Mouse (Mus musculus): Measurements from ENCODE around the gene Cep295. TPM values are rescaled to one million over a fixed set of nuclear protein-coding genes. Genes with fewer than 3 reads are reported as not detected.

The Cep295 gene
- polyA plus RNA-seq, 1 experiment from 2014 or later: 4.6 TPM

DNA sequence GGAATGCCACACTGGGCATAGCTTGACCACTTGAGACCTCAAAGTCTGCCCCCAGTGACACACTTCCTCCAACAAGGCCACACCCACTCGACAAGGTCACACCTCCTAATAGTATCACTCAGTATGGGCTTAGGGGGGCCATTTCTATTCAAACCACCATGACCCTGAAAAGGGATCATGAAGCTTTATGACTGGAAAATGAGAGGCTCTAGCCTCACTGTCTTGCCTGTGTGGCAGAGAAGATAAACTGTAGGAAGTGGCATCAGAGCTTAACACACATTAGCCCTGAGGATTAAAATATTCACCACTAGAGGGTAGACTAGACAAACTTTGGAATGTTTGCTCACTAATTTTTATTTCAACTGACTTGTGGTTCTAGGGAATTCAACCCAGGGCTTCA is 8.3 kb upstream of the Cep295 start:
- no peak for DNase-seq (ENCODE audit: low spot score)

DNA sequence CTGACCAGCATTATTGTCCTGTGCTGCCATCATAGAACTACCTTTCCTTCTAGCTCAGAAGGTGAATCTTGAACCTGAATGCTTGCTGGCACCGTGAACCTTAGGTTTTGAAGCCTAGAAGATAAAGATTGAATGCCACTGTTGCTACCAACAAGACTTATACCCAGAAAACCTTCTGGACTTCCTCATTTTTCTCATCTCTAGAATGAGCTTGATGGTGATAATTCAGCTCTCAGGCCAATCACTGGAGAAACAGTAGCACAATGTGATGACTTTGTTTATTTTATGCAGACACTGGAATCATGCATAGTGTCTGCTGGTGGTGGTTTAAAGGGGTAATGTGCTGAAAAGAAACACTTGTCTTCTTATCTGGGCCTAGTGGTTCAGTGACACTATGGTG is 7.3 kb upstream of the Cep295 start:
- Histone ChIP-seq H3K4me2 (replicated peaks; ENCODE audit: low read depth) (no peak overlapping the region), H3K4me1 (replicated peaks; ENCODE audit: control insufficient read depth, insufficient read depth) (no peaks in the 10 kb centered on the region), H3K9me3 (ENCODE audit: control insufficient read depth, low read length) (no peaks in the 10 kb centered on the region), H3K4me3 (ENCODE audit: low read depth, low read length) (no peak overlapping the region), H3K36me3 (ENCODE audit: control insufficient read depth, insufficient read depth, low read length) (no peaks in the 10 kb centered on the region), H3K27me3 (ENCODE audit: control insufficient read depth, insufficient read depth, low read length) (no peaks in the 10 kb centered on the region), H3K27ac (replicated peaks) (no peak overlapping the region), H3K9ac (ENCODE audit: low read length) (no peak overlapping the region)
- DNase-seq (ENCODE audit: low spot score) (no peak), ATAC-seq (ENCODE audit: low FRiP score, low TSS enrichment) (no peak)
- TF ChIP-seq CTCF (IDR thresholded peaks at IDR 0.05; ENCODE audit: low read depth) (no peak), EP300 (optimal IDR thresholded peaks at IDR 0.05) (no peak)
- WGBS: 70% methylated on average over 1 of the region's 1 CpGs

More for the DNA sequence above, 8.3 kb upstream of the Cep295 start:
- no peak for ATAC-seq (ENCODE audit: low FRiP score, low TSS enrichment)
- H3K27me3 ChIP-seq (ENCODE audit: control insufficient read depth, insufficient read depth, low read length): no peaks in the 10 kb centered on the region
- H3K27ac ChIP-seq (replicated peaks): no peak overlapping the region
- no peak overlapping the region for H3K4me2 ChIP-seq (replicated peaks; ENCODE audit: low read depth)
- H3K9ac ChIP-seq (ENCODE audit: low read length): no peak overlapping the region
- H3K4me1 ChIP-seq (replicated peaks; ENCODE audit: control insufficient read depth, insufficient read depth): no peaks in the 10 kb centered on the region
- no peak overlapping the region for H3K4me3 ChIP-seq (ENCODE audit: low read depth, low read length)
- H3K9me3 ChIP-seq (ENCODE audit: control insufficient read depth, low read length): no peaks in the 10 kb centered on the region
- TF ChIP-seq EP300 (optimal IDR thresholded peaks at IDR 0.05): no peak
- TF ChIP-seq CTCF (IDR thresholded peaks at IDR 0.05; ENCODE audit: low read depth): peak; percentile 71
- H3K36me3 ChIP-seq (ENCODE audit: control insufficient read depth, insufficient read depth, low read length): no peaks in the 10 kb centered on the region
- whole genome bisulfite sequencing: 85% methylated on average over 1 of the region's 1 CpGs

DNA sequence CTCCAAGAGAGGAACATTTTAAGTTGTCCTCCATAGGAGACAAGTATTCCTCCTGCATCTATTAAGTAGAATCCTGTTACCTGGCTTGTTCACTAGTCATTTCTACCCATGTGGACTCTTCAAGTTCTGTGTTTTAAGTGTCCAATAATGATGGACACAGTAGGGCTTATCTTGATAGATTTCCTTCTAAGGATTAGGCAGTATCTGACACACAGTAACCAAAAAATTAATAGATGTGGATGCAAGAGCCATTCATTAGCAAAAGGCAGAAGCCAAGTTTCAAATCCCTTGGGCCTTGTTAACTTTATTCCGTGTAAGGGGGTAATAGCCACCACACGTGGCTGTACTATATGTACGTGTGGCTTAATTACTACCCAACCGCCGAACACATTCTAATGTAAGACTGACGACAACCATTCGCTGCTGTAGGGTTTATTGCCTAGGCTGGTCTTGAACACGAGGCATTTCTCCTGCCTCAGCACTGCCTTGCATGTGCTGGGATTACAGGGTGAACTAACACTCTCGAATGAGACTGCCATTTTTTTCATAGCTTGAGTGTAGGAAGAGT is 588 bp downstream of the Cep295 start:
- 0% methylated on average over 9 of the region's 9 CpGs for WGBS
- Histone ChIP-seq H3K4me3 (ENCODE audit: low read depth, low read length) (peak overlapping the region; percentile 79), H3K27me3 (ENCODE audit: control insufficient read depth, insufficient read depth, low read length) (no peaks in the 10 kb centered on the region), H3K9me3 (ENCODE audit: control insufficient read depth, low read length) (no peaks in the 10 kb centered on the region), H3K4me2 (replicated peaks; ENCODE audit: low read depth) (peak overlapping the region; percentile 76), H3K4me1 (replicated peaks; ENCODE audit: control insufficient read depth, insufficient read depth) (no peaks in the 10 kb centered on the region), H3K9ac (ENCODE audit: low read length) (peak overlapping the region; percentile 79), H3K27ac (replicated peaks) (peak overlapping the region; percentile 86), H3K36me3 (ENCODE audit: control insufficient read depth, insufficient read depth, low read length) (no peaks in the 10 kb centered on the region)
- TF ChIP-seq EP300 (optimal IDR thresholded peaks at IDR 0.05): no peak
- no peak for TF ChIP-seq CTCF (IDR thresholded peaks at IDR 0.05; ENCODE audit: low read depth)
- ATAC-seq (ENCODE audit: low FRiP score, low TSS enrichment): no peak
- DNase-seq (ENCODE audit: low spot score): no peak

DNA sequence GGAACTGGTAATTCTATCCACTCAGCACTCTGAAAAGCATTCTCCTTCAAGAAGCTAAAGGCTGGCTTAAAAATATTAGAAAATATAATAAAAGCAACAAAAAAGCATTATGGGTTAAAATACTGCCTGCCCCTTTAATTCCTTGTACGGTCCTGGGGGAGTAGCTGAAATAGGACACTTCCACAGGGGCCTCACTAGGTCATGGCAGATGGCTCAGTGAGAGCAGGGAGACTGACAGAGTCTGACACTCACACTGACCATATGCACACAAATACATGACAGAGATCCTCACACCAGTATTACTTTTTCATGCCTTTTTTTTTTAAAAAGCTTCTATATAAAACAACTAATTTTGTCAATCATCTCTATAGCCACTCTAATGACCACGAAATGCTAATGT is 7.7 kb downstream of the Cep295 start:
- no peak overlapping the region for H3K27ac ChIP-seq (replicated peaks)
- H3K27me3 ChIP-seq (ENCODE audit: control insufficient read depth, insufficient read depth, low read length): no peaks in the 10 kb centered on the region
- H3K36me3 ChIP-seq (ENCODE audit: control insufficient read depth, insufficient read depth, low read length): peaks cover 5% of the 10 kb centered on the region; the same call in 1 of the 2 replicates
- WGBS: 76% methylated on average over 2 of the region's 2 CpGs
- no peaks in the 10 kb centered on the region for H3K9me3 ChIP-seq (ENCODE audit: control insufficient read depth, low read length)
- H3K4me2 ChIP-seq (replicated peaks; ENCODE audit: low read depth): no peak overlapping the region
- TF ChIP-seq EP300 (optimal IDR thresholded peaks at IDR 0.05) (no peak), CTCF (IDR thresholded peaks at IDR 0.05; ENCODE audit: low read depth) (no peak)
- no peaks in the 10 kb centered on the region for H3K4me1 ChIP-seq (replicated peaks; ENCODE audit: control insufficient read depth, insufficient read depth)
- no peak overlapping the region for H3K4me3 ChIP-seq (ENCODE audit: low read depth, low read length)
- H3K9ac ChIP-seq (ENCODE audit: low read length): no peak overlapping the region
- no peak for DNase-seq (ENCODE audit: low spot score)
- no peak for ATAC-seq (ENCODE audit: low FRiP score, low TSS enrichment)

DNA sequence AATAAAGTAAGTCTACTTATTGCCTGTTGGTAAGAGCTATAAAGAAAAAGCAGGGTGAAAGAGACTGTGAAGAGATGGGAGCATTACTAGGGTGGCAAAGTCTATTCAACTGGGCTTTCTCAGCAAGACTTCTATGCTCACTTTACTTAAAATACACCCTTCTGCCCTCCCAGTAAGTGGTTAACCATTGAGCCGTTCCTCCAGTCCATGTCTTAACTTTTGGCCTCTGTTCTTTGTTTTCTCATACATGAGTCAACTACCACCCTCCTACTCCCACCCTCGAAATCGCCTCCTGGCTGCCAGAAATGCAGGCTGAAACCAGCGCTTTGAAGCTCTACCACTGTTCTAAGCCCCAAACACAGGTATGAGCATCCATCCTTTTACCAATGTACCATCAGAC is 19.8 kb downstream of the Cep295 start:
- 72% methylated on average over 4 of the region's 4 CpGs for WGBS
- peaks cover 20% of the 10 kb centered on the region; the same call in 1 of the 2 replicates for H3K36me3 ChIP-seq (ENCODE audit: control insufficient read depth, insufficient read depth, low read length)
- H3K9me3 ChIP-seq (ENCODE audit: control insufficient read depth, low read length): no peaks in the 10 kb centered on the region
- no peak overlapping the region for H3K4me3 ChIP-seq (ENCODE audit: low read depth, low read length)
- no peak overlapping the region for H3K27ac ChIP-seq (replicated peaks)
- H3K9ac ChIP-seq (ENCODE audit: low read length): no peak overlapping the region
- TF ChIP-seq CTCF (IDR thresholded peaks at IDR 0.05; ENCODE audit: low read depth) (no peak), EP300 (optimal IDR thresholded peaks at IDR 0.05) (no peak)
- no peaks in the 10 kb centered on the region for H3K27me3 ChIP-seq (ENCODE audit: control insufficient read depth, insufficient read depth, low read length)
- DNase-seq (ENCODE audit: low spot score) (no peak), ATAC-seq (ENCODE audit: low FRiP score, low TSS enrichment) (no peak)
- no peak overlapping the region for H3K4me2 ChIP-seq (replicated peaks; ENCODE audit: low read depth)
- no peaks in the 10 kb centered on the region for H3K4me1 ChIP-seq (replicated peaks; ENCODE audit: control insufficient read depth, insufficient read depth)

DNA sequence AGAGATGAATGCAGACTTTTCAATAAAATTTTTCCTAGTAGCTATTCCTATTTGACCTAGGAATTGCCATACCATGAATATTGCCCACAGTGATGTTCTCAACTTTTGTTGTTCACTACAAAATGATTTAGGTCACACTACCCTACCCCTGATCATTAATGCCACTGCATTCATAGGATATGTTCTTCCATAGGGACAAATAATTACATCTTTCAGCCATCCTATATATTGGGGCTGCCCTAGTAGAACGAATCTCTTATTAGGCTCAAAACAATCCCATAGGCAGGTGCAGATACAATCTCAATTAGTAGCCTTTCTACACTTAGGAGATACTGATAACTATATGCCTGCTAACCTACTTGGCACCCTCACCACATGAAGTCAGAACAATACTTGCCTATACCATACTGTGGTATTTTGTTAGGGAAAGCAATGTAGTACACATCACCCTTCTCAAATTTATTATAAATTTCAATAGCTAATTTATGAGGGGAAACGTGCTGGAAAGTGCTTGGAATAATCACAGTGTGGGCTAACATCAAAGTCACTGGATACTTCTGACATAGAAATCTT is 39.3 kb downstream of the Cep295 start:
- Histone ChIP-seq H3K36me3 (ENCODE audit: control insufficient read depth, insufficient read depth, low read length) (peaks cover 12% of the 10 kb centered on the region), H3K4me2 (replicated peaks; ENCODE audit: low read depth) (no peak overlapping the region), H3K4me1 (replicated peaks; ENCODE audit: control insufficient read depth, insufficient read depth) (no peaks in the 10 kb centered on the region), H3K9me3 (ENCODE audit: control insufficient read depth, low read length) (no peaks in the 10 kb centered on the region), H3K27ac (replicated peaks) (no peak overlapping the region), H3K27me3 (ENCODE audit: control insufficient read depth, insufficient read depth, low read length) (no peaks in the 10 kb centered on the region), H3K4me3 (ENCODE audit: low read depth, low read length) (no peak overlapping the region), H3K9ac (ENCODE audit: low read length) (no peak overlapping the region)
- no peak for ATAC-seq (ENCODE audit: low FRiP score, low TSS enrichment)
- no peak for TF ChIP-seq EP300 (optimal IDR thresholded peaks at IDR 0.05)
- TF ChIP-seq CTCF (IDR thresholded peaks at IDR 0.05; ENCODE audit: low read depth): no peak
- 64% methylated on average over 2 of the region's 2 CpGs for WGBS
- DNase-seq (ENCODE audit: low spot score): no peak

All from stomach, postnatal 0 days (tissue).